Mouse (Mus musculus) T-helper 1 cell (primary cell): ENCODE measurements around the gene Carmil1.

Experiments
- in situ Hi-C: fragments of 300-600 bp; cut with MboI, MseI; formaldehyde crosslinking; loops from one replicate; pipeline ENCODE4 v1.15.1; 2025; ENCODE audit warnings: high pct_unique_total_duplicates

Gene Carmil1

DNA sequence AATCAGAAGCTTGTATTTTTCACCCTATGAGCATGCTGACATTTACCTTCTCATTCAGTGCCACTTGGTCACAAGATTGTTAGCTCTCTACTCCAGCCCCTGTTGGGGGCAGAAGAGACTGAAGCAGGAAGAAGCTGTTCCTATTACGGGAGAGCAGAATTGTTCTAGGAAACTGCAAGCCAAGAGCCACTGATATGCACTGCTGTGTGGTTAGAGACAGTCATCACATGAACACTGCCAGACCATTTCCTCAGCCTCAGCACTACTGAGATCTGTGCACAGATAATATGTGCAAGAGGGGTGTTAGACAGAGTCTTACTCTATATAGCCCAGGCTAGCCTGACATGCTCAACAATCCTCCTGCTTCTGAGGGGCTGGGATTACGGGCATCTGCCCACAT lies 69.4 kb downstream of the Carmil1 start:
- in situ Hi-C loops: no loop called here

DNA sequence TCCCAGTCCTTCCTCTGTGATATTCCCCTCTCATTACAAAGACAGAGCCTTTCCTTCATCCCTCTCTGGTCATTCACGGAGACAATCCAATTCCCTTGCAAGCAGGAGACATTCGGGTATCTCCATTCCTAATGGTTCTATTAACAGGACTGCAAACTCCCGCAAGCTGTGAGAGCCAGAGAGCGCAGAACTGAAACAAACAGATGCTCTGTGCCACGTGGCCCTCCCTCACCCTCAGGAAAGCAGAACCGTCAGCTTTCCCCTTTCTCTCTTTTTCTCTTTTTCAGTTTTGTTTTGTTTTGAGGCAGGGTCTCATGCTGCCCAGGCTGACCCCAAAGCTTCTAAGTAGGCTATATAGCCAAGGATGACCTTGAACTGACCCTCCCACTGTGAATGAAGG lies 74.5 kb downstream of the Carmil1 start:
- in situ Hi-C loops: no loop called here

DNA sequence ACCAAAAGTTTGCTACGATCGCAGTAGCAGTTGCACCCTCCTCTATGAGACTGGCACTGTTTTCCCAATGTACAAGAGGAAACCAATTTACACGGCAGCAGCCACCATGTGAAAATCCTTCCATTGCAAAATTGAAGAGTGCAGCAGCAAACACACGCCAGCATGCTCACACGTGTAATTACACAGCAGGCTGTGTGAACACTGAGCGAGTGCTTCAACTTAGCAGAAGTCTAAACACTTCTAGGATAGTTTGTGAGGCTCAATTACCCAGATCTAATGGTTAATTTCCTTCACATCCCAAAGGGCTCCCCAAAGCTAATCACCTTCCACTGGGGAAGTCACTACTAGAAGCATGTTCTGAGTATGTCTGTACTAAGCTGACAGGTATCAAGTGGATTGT lies 78.3 kb downstream of the Carmil1 start:
- in situ Hi-C loops: no loop called here

DNA sequence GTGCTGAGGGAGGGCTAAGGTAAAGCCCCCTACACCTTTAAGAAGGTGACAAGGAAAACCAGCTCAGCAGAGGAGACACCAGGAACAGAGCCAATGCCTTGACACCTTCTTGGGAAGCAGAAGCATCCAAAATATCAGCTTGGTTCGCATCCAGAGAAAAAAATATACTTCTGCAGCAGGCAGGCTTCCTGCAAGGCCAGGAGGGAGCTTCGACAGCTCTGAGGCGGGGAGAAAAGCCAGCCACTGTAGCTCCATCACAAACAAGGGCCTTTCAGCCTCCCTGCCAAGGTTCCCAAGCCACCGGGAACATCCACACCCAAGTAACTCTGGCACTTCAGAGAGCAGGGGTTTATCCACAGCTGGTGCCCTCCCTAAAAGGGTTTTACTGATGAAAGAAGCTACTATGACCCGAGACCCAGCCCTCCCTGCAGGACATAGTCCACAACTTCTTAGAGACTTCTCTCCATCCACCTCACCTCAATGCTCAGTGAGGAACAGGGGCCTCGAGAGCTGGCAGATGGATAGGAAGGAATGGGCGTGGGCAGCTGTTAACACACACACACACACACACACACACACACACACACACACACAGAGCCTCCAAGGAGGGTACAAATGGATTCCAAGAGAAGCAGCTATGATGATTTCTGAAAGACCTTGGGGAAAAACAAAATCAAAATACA lies 80.6 kb downstream of the Carmil1 start:
- in situ Hi-C loops: no loop called here

DNA sequence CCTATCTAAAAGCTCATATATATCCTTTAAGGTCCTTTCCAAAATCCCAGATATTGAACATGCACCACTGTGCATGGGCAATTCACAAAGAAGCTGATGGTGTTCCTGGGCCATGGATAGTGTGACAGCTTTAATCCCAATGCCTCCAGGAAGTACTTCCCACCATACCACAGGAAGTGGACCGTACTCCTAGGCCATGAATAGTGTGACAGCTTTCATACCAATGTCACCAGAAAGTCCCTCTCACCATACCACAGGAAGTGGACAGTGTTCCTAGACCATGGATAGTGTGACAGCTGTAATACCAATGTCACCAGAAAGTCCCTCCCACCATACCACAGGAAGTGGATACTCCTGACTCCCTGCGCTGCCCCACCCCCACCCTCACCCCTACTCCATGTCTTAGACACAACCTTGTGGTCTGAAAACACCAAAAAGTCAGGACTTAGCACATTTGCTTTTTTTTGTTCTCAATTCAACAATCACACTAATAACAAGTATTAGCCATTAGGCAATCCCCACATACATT lies 82.1 kb downstream of the Carmil1 start:
- in situ Hi-C loops: no loop called here

DNA sequence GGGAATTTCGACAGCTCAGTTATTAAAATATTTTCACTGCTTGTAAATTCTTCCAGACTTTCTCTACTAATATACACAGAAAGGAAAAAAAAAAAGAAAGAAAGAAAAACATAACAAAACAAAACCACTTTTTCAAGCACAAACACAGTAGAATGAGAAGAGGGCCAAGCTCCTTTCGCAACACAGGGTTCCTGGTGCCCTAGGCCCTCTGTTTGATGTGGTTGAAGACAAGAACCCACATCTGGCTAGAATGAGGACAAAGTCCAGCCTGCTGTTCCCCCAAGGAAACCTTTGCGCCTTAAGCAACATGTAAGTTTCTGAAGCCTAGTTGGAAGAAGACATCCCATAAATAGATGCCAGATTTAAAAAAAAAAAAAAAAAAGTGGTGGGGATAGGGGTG lies 85.2 kb downstream of the Carmil1 start:
- in situ Hi-C loops: no loop called here

DNA sequence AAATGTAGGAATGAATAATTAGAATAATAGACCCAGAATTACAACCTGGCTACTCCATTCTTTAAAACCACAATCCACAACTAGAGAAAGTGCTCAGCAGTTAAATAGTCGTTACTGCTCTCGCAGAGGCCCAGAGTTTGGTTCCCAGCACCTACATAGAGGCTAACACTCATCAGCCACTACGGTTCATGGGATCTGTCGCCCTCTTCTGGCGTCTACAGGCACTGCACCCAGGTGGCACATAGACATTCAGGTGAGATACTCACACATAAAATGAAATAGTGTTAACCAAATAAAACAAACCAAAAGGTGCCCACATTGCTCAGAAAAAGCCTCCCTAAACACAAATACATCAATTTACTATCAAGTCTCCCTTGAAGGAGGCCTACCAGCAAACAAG lies 86.6 kb downstream of the Carmil1 start:
- in situ Hi-C loops: no loop called here

DNA sequence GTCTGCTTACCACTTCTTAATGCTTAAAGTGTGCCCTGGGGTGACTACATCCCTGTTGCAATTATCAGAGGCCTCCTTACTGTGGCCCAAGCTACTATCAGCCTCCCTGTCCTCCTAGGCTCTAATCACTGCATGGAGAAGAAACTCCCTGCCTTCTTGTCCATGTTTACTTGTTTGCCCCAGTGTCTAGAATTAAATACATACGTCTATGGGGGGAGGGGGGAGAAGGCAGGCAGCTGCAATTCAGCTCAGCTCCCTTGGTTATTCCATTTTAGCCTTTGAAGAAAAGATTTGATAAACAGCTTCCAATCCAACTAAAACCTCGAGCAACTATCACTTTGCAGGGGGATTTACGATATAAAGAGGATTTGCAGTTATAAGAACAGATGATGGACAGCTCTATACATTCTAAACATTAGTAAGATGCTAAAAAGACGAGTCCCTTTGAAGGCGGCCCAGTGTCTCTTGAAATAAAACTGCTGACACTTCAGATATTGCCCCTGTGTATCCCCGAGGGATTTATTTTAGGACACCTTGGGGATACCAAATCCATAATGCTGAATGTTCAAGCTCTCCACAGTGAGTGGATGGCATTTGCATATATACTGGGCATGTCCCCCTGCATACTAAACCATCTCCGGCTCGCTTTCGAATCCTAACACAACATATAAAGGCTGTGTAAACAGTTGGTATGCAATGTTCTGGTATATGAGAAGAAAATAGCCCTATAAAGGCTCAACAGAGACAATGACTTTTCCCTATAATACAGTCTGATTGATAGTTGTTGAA lies 89.5 kb downstream of the Carmil1 start:
- in situ Hi-C loops: no loop called here

DNA sequence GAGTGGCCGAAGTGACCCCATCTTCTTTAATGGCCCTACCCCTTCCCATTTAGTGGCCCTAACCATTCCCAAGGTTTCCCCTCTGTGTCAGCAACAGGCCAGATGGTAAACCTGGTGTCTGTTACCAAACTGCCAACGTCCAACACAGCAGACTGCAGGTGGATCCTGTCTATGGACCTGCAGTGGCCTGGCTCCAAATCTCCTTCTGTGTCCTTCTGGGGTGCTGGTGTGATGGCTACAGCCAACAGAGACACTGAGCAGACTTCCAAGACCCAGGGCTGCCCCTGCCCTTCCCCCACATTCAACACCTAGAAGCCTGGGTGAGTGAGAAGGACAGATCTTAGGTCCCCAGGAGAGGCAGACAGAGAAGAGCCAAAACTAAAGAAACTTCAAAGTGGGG lies 93.6 kb downstream of the Carmil1 start:
- in situ Hi-C loops: no loop called here

DNA sequence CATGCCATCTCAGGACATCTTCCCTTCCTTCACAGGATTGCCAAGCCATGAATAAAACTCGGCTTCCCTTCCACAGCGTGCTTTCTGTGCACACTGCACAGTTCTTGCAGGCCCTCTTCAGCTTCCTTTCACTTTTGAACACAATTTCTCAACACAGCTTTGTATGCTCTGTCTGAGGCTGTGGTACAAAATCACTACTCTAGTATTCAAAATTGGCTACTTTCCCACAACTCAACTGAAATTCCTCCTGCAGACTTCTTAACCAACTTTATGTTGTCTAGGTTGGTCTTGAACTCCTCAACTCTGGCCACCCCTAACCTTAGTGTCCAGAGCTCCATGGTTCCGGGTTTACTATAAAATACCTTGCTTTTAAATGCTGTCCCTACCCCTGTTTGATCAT lies 95.0 kb downstream of the Carmil1 start:
- in situ Hi-C loops: no loop called here

DNA sequence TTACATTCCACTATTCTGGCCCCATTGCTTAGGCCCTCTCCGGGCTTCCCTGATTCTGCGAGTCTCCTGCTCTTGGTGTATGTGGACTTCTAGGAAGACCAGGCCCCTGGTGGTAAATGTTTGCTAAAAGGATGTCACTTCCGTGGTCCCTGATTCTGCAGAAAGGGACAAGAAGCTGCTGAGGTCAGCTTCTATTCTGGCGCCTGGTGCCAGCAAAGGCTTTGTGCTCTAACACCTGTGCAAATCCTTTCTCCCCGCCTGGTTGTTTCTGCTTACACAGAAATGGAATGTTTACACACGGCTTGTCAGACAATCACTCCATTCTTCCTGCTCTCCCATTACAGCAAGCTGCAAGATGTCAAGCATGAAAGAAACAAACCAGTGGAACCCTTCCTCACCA lies 97.7 kb downstream of the Carmil1 start:
- in situ Hi-C loops: no loop called here

DNA sequence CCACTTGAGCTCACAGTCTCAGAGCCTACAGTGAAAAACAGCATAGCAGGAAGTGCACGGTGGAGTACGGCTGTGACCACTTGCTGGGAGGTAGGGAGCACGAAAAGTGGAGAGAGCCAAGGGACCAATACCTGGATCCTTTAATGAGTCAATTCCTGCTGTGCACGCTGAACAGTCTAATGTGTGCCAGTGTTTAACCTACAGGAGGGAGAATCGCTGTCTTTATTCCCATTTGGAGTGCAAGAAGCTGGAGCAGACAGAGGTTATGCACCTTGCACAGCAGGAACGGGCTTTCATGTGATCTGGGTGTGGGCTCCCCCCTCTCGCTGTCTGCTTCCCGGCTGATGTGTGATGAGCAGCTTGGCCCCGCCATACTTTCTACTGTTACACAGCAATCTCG lies 101.1 kb downstream of the Carmil1 start:
- in situ Hi-C loops: no loop called here

DNA sequence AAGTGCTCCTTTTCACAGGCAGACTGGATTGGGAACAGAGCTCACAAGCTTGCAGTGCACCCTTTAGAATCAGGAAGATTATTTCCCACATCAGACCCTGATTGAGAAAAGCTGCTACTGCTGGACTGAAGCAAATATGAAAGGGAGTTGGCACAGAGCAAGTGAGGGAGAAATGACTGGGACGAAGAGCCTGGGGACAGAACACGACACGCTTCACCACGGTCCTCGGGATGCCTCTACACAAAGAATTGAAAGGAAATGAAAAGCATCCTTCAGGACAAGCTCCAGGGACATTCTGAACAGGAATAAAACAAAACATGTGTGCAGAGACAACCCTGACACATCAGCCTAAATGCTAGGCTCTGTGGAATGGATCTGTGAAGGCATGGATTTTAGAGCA lies 103.0 kb downstream of the Carmil1 start:
- in situ Hi-C loops: no loop called here

DNA sequence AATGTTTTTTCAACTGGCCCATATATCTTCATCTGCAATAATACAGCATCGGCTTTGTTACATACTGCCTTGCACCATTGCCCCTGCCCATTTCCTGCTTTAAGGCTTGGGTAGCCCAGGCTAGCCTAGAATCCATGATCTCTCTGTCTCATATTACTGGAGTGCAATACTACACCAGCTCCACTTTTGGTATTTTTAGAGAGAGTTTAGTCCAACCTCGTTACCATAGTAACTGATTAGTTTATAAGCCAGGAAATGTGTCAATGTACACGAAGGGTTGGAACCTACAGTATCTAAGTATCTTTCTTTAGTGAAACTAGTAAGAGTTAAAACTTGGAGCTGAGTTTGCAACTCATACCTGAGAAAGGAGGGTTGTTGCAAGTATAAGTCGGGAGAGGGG lies 103.8 kb downstream of the Carmil1 start:
- in situ Hi-C loops: no loop called here

DNA sequence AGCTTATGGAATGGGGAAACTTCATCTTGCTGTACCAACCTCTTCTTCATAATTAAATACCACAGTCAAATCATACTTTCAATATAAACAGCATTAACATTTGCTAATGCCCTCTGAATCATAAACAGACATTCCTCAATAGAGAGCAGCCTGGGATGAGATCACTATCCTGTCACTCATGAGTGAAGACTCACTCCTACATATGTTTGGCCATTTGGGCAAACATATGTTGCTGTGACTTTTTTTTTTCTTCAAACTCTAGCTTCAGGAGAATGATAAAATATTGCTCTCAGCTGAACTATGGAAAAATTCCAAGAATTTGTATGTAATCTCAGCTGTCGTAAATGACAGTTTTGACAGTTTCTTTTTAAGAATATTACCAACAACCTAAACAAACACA lies 110.9 kb downstream of the Carmil1 start:
- in situ Hi-C loops: no loop called here

DNA sequence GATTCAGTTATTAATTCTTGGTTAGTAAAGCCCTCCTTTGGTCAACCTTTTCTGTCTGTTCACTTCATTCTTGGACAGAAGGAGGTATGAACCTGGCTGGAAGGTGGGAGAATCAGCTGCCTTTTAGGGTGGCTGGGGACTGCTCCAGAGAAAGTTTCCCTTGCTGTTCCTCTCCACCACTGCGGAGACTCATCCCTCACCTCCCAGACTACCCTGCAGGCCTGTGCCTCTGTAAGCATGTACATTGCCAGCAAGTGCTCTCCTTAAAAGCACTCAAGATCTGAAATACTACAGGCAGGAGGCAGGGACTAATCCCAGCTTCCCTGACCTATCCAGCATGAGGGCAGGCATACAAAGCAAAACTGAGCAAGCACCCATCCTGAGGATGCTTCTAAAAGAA lies 117.2 kb downstream of the Carmil1 start:
- in situ Hi-C loops: no loop called here

DNA sequence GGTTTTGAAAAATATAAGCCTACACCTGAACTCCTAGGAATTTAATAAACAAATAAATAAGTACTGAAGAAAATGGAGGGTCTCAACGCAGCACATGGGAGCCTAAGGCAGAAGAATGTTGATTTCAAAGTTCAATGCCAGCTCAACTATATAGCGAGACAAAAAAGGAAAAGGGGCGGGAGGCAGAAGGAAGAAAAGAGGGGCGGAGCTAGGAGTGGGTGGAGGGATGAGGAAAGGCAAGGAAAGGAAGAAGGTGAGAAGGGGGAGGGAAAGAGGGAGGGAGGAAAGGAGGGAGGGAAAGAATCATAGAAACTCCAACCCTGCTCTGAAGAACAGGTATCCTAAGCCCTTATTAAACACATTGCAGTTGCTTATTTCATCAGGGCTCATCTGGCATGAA lies 119.5 kb downstream of the Carmil1 start:
- in situ Hi-C loops: no loop called here

DNA sequence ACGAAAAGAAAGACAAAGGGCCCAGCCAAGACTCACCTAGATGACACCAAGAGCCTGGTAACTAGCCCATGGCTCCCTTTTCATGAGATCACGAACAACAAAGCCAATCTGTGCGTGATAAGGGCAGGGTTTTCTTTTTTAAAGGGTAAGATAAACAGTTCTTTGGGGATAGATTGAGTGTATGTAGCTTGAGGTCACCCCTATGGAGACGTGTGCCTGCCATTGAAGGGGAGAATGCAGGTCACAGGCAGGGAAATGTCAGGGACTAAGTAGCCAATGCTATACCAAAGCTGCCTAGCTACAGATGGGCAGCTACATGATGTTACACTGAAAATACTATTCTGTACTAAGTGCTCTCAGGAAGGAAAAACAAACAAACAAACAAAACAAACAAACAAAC lies 120.6 kb downstream of the Carmil1 start:
- in situ Hi-C loops: no loop called here

DNA sequence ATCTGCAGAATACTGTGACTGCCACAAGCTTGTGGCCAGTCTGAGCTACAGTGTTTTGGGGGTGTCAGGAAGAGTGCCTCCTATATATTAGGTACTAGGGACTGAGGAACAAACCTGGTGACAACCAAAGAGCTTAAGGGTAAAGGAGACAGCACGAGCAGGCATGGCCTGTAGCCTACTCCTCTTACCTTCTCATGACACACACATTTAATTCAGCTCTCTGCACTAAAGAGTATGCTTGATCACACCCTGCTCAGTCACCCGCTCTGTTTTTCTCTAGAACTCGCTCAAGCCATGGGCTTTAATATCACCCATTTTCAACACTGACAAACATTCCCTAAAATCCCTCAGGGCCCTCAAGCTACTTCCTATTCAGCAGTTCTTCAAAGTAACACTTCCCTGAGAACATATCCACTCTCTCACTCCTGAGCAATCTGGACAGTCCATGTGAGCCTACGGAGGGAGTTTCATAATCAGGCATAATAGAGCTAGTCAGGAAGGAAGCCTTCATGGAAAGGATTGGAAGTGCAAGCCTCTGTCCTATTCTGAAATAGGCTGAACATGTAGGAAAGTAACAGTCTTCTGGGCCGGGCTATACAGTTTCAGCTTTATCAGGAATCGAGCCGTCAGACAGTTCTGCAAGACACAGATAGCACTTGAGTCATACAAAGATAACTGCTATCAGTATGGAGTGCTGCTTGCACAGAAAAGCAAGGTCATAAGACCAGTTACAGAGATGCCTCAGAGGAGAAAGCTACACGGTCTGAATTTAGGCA lies 121.2 kb downstream of the Carmil1 start:
- in situ Hi-C loops: no loop called here

DNA sequence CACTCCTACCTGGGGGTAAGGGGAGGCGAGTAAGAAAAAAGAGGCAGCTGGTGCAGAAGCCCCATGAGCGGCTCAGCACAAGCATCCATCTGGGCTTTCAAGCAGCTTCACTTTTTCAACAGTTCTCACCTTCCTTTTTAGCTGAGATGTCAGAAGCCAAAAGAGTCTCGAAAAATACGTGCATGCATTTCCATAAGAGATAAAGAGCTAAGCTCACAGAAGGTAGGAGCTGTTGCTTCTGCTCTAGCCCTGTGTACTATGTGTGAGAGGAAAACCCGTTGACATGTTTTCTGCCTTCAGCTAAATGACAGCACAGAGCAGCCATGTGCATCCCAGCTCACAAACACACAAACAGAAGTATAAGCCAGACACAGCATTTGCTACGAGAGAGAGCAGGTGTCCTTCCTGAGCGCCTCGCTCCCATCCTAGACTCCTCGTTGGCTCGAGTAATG lies 123.0 kb downstream of the Carmil1 start:
- in situ Hi-C loops: no loop called here

DNA sequence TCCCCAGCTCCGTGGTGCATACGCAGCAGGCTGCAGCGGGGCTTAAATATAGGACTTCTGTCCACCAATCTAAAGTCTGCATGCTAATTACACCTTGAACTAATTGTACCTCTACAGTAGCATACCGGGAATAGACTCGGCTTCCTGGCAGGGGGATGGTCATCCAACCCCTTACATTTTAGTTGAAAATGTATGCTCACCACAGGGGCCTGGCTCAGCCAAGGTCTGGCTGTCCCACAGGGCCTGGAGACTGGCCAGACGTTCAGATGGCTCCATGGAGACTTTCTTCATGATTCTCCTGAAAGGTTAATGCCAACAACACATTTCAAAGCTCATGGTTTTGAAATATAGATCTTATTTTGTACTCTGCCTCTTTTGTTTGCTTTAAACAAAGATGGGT lies 125.4 kb downstream of the Carmil1 start:
- in situ Hi-C loops: no loop called here

DNA sequence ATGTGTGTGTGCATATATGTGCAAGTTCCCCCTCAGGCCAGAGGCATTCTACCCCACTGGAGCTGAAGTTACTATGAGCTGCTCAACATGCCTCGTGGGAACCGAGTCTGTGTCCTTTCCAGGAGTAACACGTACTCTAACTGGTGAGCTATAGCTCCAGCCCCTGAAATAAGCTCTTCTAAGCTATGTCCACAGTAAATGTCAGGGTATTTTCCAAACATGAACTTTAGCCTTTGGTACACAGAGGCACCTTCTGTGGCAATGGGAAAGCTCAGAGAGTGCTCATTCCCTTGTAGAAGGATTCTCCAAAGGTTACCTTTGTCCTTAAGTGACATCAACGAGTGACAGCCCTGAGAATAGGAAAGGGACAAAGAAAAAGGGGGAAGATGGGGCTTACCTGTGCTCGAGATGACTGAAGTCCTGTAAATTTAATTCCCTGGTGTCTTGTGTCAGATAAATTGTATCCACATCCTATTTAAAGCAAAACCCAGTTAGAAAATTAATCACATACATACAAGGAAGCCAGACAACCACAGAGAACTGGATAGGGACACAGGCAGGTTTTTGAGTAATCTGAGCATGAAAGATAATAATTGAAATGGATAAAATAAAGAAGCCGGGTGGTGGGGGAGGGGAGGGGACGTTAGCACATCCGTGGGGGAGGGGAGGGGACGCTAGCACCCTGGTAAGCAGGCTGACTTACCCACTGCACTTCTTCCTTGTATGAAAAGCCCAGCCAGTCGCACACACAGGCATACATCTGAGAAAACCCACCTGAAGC lies 126.1 kb downstream of the Carmil1 start:
- in situ Hi-C loops: no loop called here
